Mouse (Mus musculus): ENCODE data around the gene Lrrc46. TPM values are rescaled to one million over a fixed set of nuclear protein-coding genes. Genes with fewer than 3 reads are reported as not detected.

The Lrrc46 gene
- polyA plus RNA-seq (2014; fragmentation: Illumina TruSeq; extraction: RNeasy Lipid Tissue Mini Kit (QIAGEN cat#74804); ENCODE audit: insufficient read depth, low read depth, low replicate concordance) = 4.8 TPM

DNA sequence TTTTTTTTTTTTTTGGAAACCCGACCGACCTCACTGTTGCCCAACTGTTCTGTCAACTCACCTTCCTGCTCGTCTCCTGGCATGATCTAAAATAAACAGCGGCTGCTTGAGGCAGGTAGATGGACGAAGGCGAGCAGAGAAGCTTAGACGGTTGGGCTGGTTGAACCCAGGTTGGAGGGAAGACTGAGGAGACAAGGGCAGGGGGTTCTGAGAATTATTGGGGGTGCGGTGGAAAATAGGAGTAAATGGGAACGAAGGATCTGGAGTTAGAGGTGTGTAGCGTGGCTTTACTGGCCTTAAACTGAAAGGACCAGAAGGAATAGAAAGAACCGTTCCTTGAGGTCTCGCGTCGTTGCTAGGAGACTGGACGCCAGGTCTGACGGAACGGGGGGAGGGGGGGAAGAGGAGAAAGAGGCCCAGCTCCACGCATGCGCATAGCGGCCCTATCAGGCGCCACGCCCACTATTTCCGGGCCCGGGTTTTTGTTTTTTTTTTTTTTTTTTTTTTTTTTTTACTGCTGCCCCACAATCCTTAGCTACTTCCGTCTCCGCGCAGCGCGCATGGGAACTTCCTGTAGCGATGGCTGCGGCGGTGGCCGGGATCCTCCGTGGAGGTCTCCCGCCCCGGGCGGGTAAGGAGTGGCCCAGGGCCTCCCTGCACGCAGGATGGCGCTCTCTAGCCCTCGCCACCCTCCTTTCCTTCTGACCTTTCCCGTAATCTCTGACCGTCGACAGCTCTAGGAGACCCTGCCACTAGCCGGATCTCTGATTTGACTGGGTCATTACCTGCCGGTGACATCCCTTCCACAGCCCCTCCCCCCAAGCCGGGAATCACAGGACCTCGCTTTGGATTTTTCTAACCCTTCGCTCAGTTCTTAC is at the start of gene Lrrc46, which contains the start of gene Mrpl10:
Gene Lrrc46, minus strand, starts transcription at position 386 of the 878 bp plus-strand sequence.
Gene Mrpl10, plus strand, starts transcription at position 539 of the 878 bp plus-strand sequence.

GRCm38 (mm10) chr11:97050216-97050943 is 9.2 kb upstream of the Lrrc46 start, which contains the start of gene Osbpl7:
Gene Osbpl7 (plus strand): TSS chr11:97050628.

GRCm38 (mm10) chr11:97029686-97030417 is 11.4 kb downstream of the Lrrc46 start, which contains the start of gene Scrn2:
Gene Scrn2 (plus strand): TSS chr11:97029938.

DNA sequence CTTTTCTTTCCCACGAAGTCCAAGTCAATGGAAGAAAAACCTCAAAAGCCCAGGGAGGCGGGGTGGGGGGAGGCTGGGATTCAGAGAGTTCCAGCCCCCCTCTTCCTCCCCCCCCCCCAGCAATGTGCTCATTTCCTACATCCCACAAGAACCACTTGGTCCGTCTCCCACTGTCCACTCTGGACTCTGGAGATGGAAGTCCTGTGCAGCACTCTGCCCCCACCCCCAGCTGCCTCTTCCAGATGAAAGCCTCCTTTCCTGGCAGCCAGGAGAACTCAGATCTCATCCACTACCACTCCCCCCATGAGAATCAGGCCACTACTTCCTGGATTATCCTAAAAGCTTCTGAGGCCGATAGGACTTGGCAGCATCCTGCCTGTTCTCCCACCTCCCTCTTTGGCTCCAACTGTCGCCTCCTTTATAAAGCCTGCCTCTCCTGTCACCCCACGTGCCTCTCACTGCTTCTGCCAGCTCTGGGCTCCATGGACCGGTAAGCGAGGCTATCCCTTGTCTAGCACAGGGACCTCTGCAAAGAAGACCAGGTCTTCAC is 28.0 kb downstream of the Lrrc46 start, which contains the start of gene Sp6:
Gene Sp6, plus strand, starts transcription at position 274 of the 550 bp plus-strand sequence.

Other genes with a start within 250 kb of the Lrrc46 start
- gene Nfe2l1, start 211.4 kb downstream of the Lrrc46 start, polyA plus RNA-seq (2014; fragmentation: Illumina TruSeq; extraction: RNeasy Lipid Tissue Mini Kit (QIAGEN cat#74804); ENCODE audit: insufficient read depth, low read depth, low replicate concordance) = 97.1 TPM
- gene Copz2, start 191.5 kb downstream of the Lrrc46 start, polyA plus RNA-seq (2014; fragmentation: Illumina TruSeq; extraction: RNeasy Lipid Tissue Mini Kit (QIAGEN cat#74804); ENCODE audit: insufficient read depth, low read depth, low replicate concordance) = 43.4 TPM
- 28.8 TPM for gene Cdk5rap3, start 124.9 kb downstream of the Lrrc46 start, polyA plus RNA-seq (2014; fragmentation: Illumina TruSeq; extraction: RNeasy Lipid Tissue Mini Kit (QIAGEN cat#74804); ENCODE audit: insufficient read depth, low read depth, low replicate concordance)
- 99.6 TPM for gene Prr15l, start 113.3 kb downstream of the Lrrc46 start, polyA plus RNA-seq (2014; fragmentation: Illumina TruSeq; extraction: RNeasy Lipid Tissue Mini Kit (QIAGEN cat#74804); ENCODE audit: insufficient read depth, low read depth, low replicate concordance)
- gene Pnpo, start 97.4 kb downstream of the Lrrc46 start, polyA plus RNA-seq (2014; fragmentation: Illumina TruSeq; extraction: RNeasy Lipid Tissue Mini Kit (QIAGEN cat#74804); ENCODE audit: insufficient read depth, low read depth, low replicate concordance) = 18.9 TPM
- gene Sp2, start 58.4 kb downstream of the Lrrc46 start, polyA plus RNA-seq (2014; fragmentation: Illumina TruSeq; extraction: RNeasy Lipid Tissue Mini Kit (QIAGEN cat#74804); ENCODE audit: insufficient read depth, low read depth, low replicate concordance) = 6.9 TPM
- 2.2 TPM for gene Sp6, start 28.0 kb downstream of the Lrrc46 start, polyA plus RNA-seq (2014; fragmentation: Illumina TruSeq; extraction: RNeasy Lipid Tissue Mini Kit (QIAGEN cat#74804); ENCODE audit: insufficient read depth, low read depth, low replicate concordance)
- gene Scrn2, start 11.5 kb downstream of the Lrrc46 start, polyA plus RNA-seq (2014; fragmentation: Illumina TruSeq; extraction: RNeasy Lipid Tissue Mini Kit (QIAGEN cat#74804); ENCODE audit: insufficient read depth, low read depth, low replicate concordance) = 12.5 TPM
- 40.3 TPM for gene Mrpl10, start 153 bp upstream of the Lrrc46 start, polyA plus RNA-seq (2014; fragmentation: Illumina TruSeq; extraction: RNeasy Lipid Tissue Mini Kit (QIAGEN cat#74804); ENCODE audit: insufficient read depth, low read depth, low replicate concordance)
- 5.0 TPM for gene Osbpl7, start 9.2 kb upstream of the Lrrc46 start, polyA plus RNA-seq (2014; fragmentation: Illumina TruSeq; extraction: RNeasy Lipid Tissue Mini Kit (QIAGEN cat#74804); ENCODE audit: insufficient read depth, low read depth, low replicate concordance)
- gene Tbx21, start 73.9 kb upstream of the Lrrc46 start, polyA plus RNA-seq (2014; fragmentation: Illumina TruSeq; extraction: RNeasy Lipid Tissue Mini Kit (QIAGEN cat#74804); ENCODE audit: insufficient read depth, low read depth, low replicate concordance) = 1.2 TPM
- gene Tbkbp1, start 110.1 kb upstream of the Lrrc46 start, polyA plus RNA-seq (2014; fragmentation: Illumina TruSeq; extraction: RNeasy Lipid Tissue Mini Kit (QIAGEN cat#74804); ENCODE audit: insufficient read depth, low read depth, low replicate concordance) = 20.8 TPM
- gene Kpnb1, start 146.5 kb upstream of the Lrrc46 start, polyA plus RNA-seq (2014; fragmentation: Illumina TruSeq; extraction: RNeasy Lipid Tissue Mini Kit (QIAGEN cat#74804); ENCODE audit: insufficient read depth, low read depth, low replicate concordance) = 32.2 TPM
- 19.3 TPM for gene Npepps, start 239.2 kb upstream of the Lrrc46 start, polyA plus RNA-seq (2014; fragmentation: Illumina TruSeq; extraction: RNeasy Lipid Tissue Mini Kit (QIAGEN cat#74804); ENCODE audit: insufficient read depth, low read depth, low replicate concordance)